Mouse (Mus musculus): ENCODE measurements at regions not wholly inside any gene's neighbourhood (a gene's known extent, or its start where the extent isn't known, plus 50 kb on each side); places are given as distances from the start of the nearest gene placed in this dataset.

DNA sequence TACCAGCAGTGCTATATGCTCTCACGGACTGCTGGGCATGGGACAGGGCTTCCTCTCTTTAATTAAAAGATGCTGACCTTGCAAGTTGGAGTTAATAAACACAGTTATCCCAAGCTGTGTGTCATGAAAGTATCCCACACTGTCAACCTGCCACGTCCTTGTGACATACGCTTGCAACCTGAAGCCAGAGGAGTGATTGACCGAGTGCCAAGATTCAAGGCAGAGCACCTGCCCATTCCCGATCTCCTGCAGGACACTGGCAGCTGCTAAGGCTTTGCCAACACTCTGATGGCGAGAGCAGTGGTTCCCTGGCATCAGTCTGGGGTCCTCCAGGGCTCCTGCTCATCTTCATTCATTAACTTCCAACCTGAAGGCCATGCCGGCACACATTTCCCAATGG, 175.8 kb upstream of the A430005L14Rik start:
- TF ChIP-seq CTCF (IDR thresholded peaks at IDR 0.05; ENCODE audit: low read depth) (no peak), EP300 (IDR thresholded peaks at IDR 0.05; ENCODE audit: low read depth) (no peak)
